Mouse (Mus musculus) small intestine, adult 2 months (tissue): ENCODE measurements around the gene Cdc42ep2. TPM values are rescaled to one million over a fixed set of nuclear protein-coding genes. Genes with fewer than 3 reads are reported as not detected.
A peak's percentile ranks its signal among the peaks of the same experiment; 100 is the strongest.

Experiments used
- H3K27ac ChIP-seq: fragments of 200-500 bp; 2 replicates; pipeline ENCODE4 v1.5.1; 2012; ENCODE audit warnings: low read depth, low read length, control low read depth, inconsistent platforms; ENCODE audit not compliant: insufficient read depth
- H3K27me3 ChIP-seq: fragments of 200-500 bp; 2 replicates; pipeline ENCODE4 v1.6.1; 2012; ENCODE audit warnings: mild to moderate bottlenecking, moderate library complexity, low read length, inconsistent platforms; ENCODE audit not compliant: control insufficient read depth, insufficient read depth
- H3K36me3 ChIP-seq: fragments of 200-500 bp; 2 replicates; pipeline ENCODE4 v1.6.1; 2012; ENCODE audit warnings: mild to moderate bottlenecking, low read length, control low read depth, inconsistent platforms; ENCODE audit not compliant: control insufficient read depth, insufficient read depth
- H3K4me1 ChIP-seq: fragments of 200-500 bp; 2 replicates; pipeline ENCODE4 v1.6.1; 2012; ENCODE audit warnings: low read length, inconsistent platforms, mixed read lengths; ENCODE audit not compliant: control insufficient read depth, insufficient read depth, insufficient read length
- H3K4me3 ChIP-seq: fragments of 200-500 bp; 2 replicates; pipeline ENCODE4 v1.5.1; 2012; ENCODE audit warnings: low read depth, mild to moderate bottlenecking, control low read depth, inconsistent platforms, low read length, moderate library complexity
- CTCF ChIP-seq: fragments of 200-500 bp; IDR thresholded peaks from 2 replicates; pipeline ENCODE4 v1.5.1; 2012; ENCODE audit warnings: low read depth, mild to moderate bottlenecking, control low read depth, inconsistent platforms, low read length, moderate library complexity, mixed read lengths; ENCODE audit not compliant: insufficient replicate concordance, insufficient read length; ENCODE audit errors: extremely low read depth
- POLR2A ChIP-seq: fragments of 200-500 bp; IDR thresholded peaks from 2 replicates; pipeline ENCODE4 v1.6.1; 2012; ENCODE audit warnings: low read depth, mild to moderate bottlenecking, control low read depth, inconsistent platforms, low read length, moderate library complexity
- WGBS: fragments of 180-500 bp; shearing (Covaris S2); methylation state at CpG from one replicate; pipeline ENCODE4 v1.1.7; 2018; 5-methylcytosine and 5-hydroxymethylcytosine counted together
- polyA plus RNA-seq: library from polyadenylated mRNA; depleted of rRNA; stranded (reverse); fragments of >200 nt; gene quantifications from 2 replicates; pipeline ENCODE4 v1.2.3, GENCODE M21; 2012

The Cdc42ep2 gene
- polyA plus RNA-seq, 1 experiment = 30.6 TPM

GRCm38 (mm10) chr19:5935266-5935665 lies 10.7 kb upstream of the Cdc42ep2 start:
- Histone ChIP-seq H3K27ac (peak overlapping the region; percentile 11), H3K27me3 (no peaks in the 10 kb centered on the region), H3K4me1 (peaks cover 36% of the 10 kb centered on the region), H3K4me3 (no peak overlapping the region), H3K36me3 (no peaks in the 10 kb centered on the region)
- TF ChIP-seq CTCF = no peak
- TF ChIP-seq POLR2A = no peak
- WGBS = 24% methylated on average over 3 of the region's 3 CpGs

- Histone ChIP-seq H3K27me3 (no peaks in the 10 kb centered on the region), H3K36me3 (no peaks in the 10 kb centered on the region), H3K4me3 (no peak overlapping the region), H3K27ac (0 out of 2 replicates have a peak overlapping the region, but pooled peaks have one; percentile 27), H3K4me1 (peaks cover 13% of the 10 kb centered on the region)
- TF ChIP-seq POLR2A (no peak), CTCF (no peak)
- WGBS = 35% methylated on average over 14 of the region's 14 CpGs
Measured at GRCm38 (mm10) chr19:5929634-5930596, 5.3 kb upstream of the Cdc42ep2 start.

GRCm38 (mm10) chr19:5928546-5928945 lies 3.9 kb upstream of the Cdc42ep2 start:
- Histone ChIP-seq H3K4me3 (no peak overlapping the region), H3K27ac (no peak overlapping the region), H3K4me1 (peaks cover 13% of the 10 kb centered on the region), H3K27me3 (no peaks in the 10 kb centered on the region), H3K36me3 (no peaks in the 10 kb centered on the region)
- TF ChIP-seq CTCF (no peak), POLR2A (no peak)
- 69% methylated on average over 3 of the region's 3 CpGs for WGBS

- Histone ChIP-seq H3K4me1 (peaks cover 13% of the 10 kb centered on the region), H3K27ac (no peak overlapping the region), H3K4me3 (no peak overlapping the region), H3K36me3 (no peaks in the 10 kb centered on the region), H3K27me3 (no peaks in the 10 kb centered on the region)
- 82% methylated on average over 6 of the region's 6 CpGs for WGBS
- TF ChIP-seq POLR2A (no peak), CTCF (no peak)
Measured at GRCm38 (mm10) chr19:5928104-5928503, 3.5 kb upstream of the Cdc42ep2 start.

- TF ChIP-seq CTCF = no peak
- TF ChIP-seq POLR2A = no peak
- Histone ChIP-seq H3K27ac (no peak overlapping the region), H3K36me3 (no peaks in the 10 kb centered on the region), H3K27me3 (no peaks in the 10 kb centered on the region), H3K4me3 (no peak overlapping the region), H3K4me1 (peaks cover 13% of the 10 kb centered on the region)
- 86% methylated on average over 8 of the region's 8 CpGs for WGBS
Measured at GRCm38 (mm10) chr19:5927532-5927931, 2.9 kb upstream of the Cdc42ep2 start.

- no peaks in the 10 kb centered on the region for H3K27me3 ChIP-seq
- H3K4me1 ChIP-seq = peaks cover 12% of the 10 kb centered on the region
- TF ChIP-seq POLR2A (no peak), CTCF (no peak)
- WGBS = 91% methylated on average over 11 of the region's 11 CpGs
- H3K27ac ChIP-seq = no peak overlapping the region
- H3K36me3 ChIP-seq = no peaks in the 10 kb centered on the region
- no peak overlapping the region for H3K4me3 ChIP-seq
Measured at GRCm38 (mm10) chr19:5927026-5927425, 2.4 kb upstream of the Cdc42ep2 start.

GRCm38 (mm10) chr19:5925311-5925855 lies 767 bp upstream of the Cdc42ep2 start:
- Histone ChIP-seq H3K4me1 (peaks cover 15% of the 10 kb centered on the region), H3K27ac (peak overlapping the region; percentile 50), H3K36me3 (no peaks in the 10 kb centered on the region), H3K27me3 (no peaks in the 10 kb centered on the region), H3K4me3 (peak overlapping the region; percentile 38; the same call in 1 of the 2 replicates)
- WGBS = 33% methylated on average over 11 of the region's 11 CpGs
- TF ChIP-seq POLR2A (no peak), CTCF (no peak)
